In genomic region chr11:107354499-107355143, GRCm38 (mm10) we compare ENCODE assay signal across 12 mouse cellular contexts.
DNase-seq lines count a peak whose midpoint lies in the region; ATAC-seq and TF ChIP-seq lines count a peak whose summit lies in the region.
"Had no signal": no experiment of that assay in that cellular context is flagged by ENCODE, and none has a peak within 500 bp of the region (broad histone marks: within the 10 kb centered on the region; RNA-seq: fewer than 3 reads in every experiment).

No protein-coding gene starts in this region.

- H3K36me3 ChIP-seq in hindbrain, embryonic 16.5 days (ENCODE audit: control insufficient read depth, insufficient read depth, low read length), result no peaks in the 10 kb centered on the region
- no peaks in the 10 kb centered on the region for H3K36me3 ChIP-seq in hindbrain, embryonic 11.5 days (ENCODE audit: control insufficient read depth, insufficient read depth, low read length)
- H3K36me3 ChIP-seq in liver, postnatal 0 days (replicated peaks; ENCODE audit: insufficient read depth, low read length), result no peaks in the 10 kb centered on the region
- H3K36me3 ChIP-seq: neural tube, embryonic 13.5 days had no signal

- WGBS in hindbrain, embryonic 16.5 days, result 89% methylated on average over 8 of the region's 8 CpGs
- 91% methylated on average over 8 of the region's 8 CpGs for WGBS in hindbrain, embryonic 11.5 days
- 78% methylated on average over 8 of the region's 8 CpGs for WGBS in liver, postnatal 0 days (ENCODE audit: insufficient replicate concordance)
- WGBS in cerebellum, adult 2 months, result 87% methylated on average over 8 of the region's 8 CpGs

- no peaks in the 10 kb centered on the region for H3K9me3 ChIP-seq in hindbrain, embryonic 16.5 days (ENCODE audit: control insufficient read depth, low read length)
- H3K9me3 ChIP-seq in hindbrain, embryonic 11.5 days (ENCODE audit: control insufficient read depth, low read length), result no peaks in the 10 kb centered on the region
- H3K9me3 ChIP-seq in liver, postnatal 0 days (ENCODE audit: low read length), result no peaks in the 10 kb centered on the region
- H3K9me3 ChIP-seq: G1E; midbrain, embryonic 12.5 days; neural tube, embryonic 13.5 days had no signal

- TF ChIP-seq EP300 in liver, postnatal 0 days (IDR thresholded peaks at IDR 0.05; ENCODE audit: low read depth), result 0 out of 2 replicates have a peak, but pooled peaks have one; percentile 16

- no peak for TF ChIP-seq POLR2A in cerebellum, adult 2 months (IDR thresholded peaks at IDR 0.05; ENCODE audit: borderline replicate concordance, insufficient read depth, low read length)

- H3K4me1 ChIP-seq in hindbrain, embryonic 16.5 days (ENCODE audit: control insufficient read depth, insufficient read depth, low read depth, low read length), result peaks cover 13% of the 10 kb centered on the region
- no peaks in the 10 kb centered on the region; the same call in 1 of the 2 replicates for H3K4me1 ChIP-seq in hindbrain, embryonic 11.5 days (replicated peaks; ENCODE audit: control insufficient read depth, insufficient read depth, low read length)
- no peaks in the 10 kb centered on the region for H3K4me1 ChIP-seq in liver, postnatal 0 days (ENCODE audit: insufficient read depth)
- H3K4me1 ChIP-seq in cerebellum, adult 2 months (ENCODE audit: control insufficient read depth, insufficient read depth, low read length), result peaks cover 33% of the 10 kb centered on the region

- no peak overlapping the region for H3K4me2 ChIP-seq in hindbrain, embryonic 16.5 days (ENCODE audit: low read length)
- H3K4me2 ChIP-seq in hindbrain, embryonic 11.5 days (replicated peaks; ENCODE audit: low read depth, low read length), result no peak overlapping the region
- H3K4me2 ChIP-seq in liver, postnatal 0 days (ENCODE audit: low read depth, low read length), result no peak overlapping the region
- H3K4me2 ChIP-seq: midbrain, embryonic 12.5 days; neural tube, embryonic 13.5 days had no signal

- H3K9ac ChIP-seq in hindbrain, embryonic 16.5 days (ENCODE audit: low read depth, low read length), result no peak overlapping the region
- H3K9ac ChIP-seq in hindbrain, embryonic 11.5 days (ENCODE audit: low read depth, low read length), result no peak overlapping the region
- H3K9ac ChIP-seq in liver, postnatal 0 days (replicated peaks), result no peak overlapping the region
- H3K9ac ChIP-seq: midbrain, embryonic 12.5 days; neural tube, embryonic 13.5 days had no signal

- H3K27me3 ChIP-seq in hindbrain, embryonic 16.5 days (replicated peaks; ENCODE audit: control insufficient read depth, insufficient read depth, low read length), result no peaks in the 10 kb centered on the region
- no peaks in the 10 kb centered on the region for H3K27me3 ChIP-seq in hindbrain, embryonic 11.5 days (ENCODE audit: control insufficient read depth, insufficient read depth, low read length)
- no peaks in the 10 kb centered on the region for H3K27me3 ChIP-seq in liver, postnatal 0 days (ENCODE audit: insufficient read depth, low read length)
- H3K27me3 ChIP-seq in cerebellum, adult 2 months (ENCODE audit: control insufficient read depth, insufficient read depth, low read length), result no peaks in the 10 kb centered on the region
- H3K27me3 ChIP-seq: midbrain, embryonic 12.5 days; neural tube, embryonic 13.5 days had no signal

- DNase-seq in hindbrain, embryonic 11.5 days (ENCODE audit: low spot score), result no peak
- DNase-seq in lung, postnatal 10 days, result peak; percentile 19
- DNase-seq in lung, postnatal 25 days (ENCODE audit: low spot score), result no peak
- peak; percentile 34 to 62 for DNase-seq in heart, adult 9 months (ENCODE audit: low spot score in 2 of 2)
- DNase-seq in liver, postnatal 0 days, result no peak
- no peak for DNase-seq in cerebellum, adult 2 months
- DNase-seq: cerebellum, postnatal 10 days; thymus, postnatal 4 days had no signal

- ATAC-seq in hindbrain, embryonic 16.5 days, result no peak
- no peak for ATAC-seq in hindbrain, embryonic 11.5 days (ENCODE audit: low FRiP score)
- 0 out of 2 replicates have a peak, but pooled peaks have one; percentile 15 for ATAC-seq in liver, postnatal 0 days

- H3K4me3 ChIP-seq in hindbrain, embryonic 16.5 days (ENCODE audit: low read length), result no peak overlapping the region
- H3K4me3 ChIP-seq in hindbrain, embryonic 11.5 days (ENCODE audit: low read depth, low read length), result no peak overlapping the region
- H3K4me3 ChIP-seq in liver, postnatal 0 days (ENCODE audit: low read depth, low read length), result no peak overlapping the region
- no peak overlapping the region for H3K4me3 ChIP-seq in cerebellum, adult 2 months (replicated peaks; ENCODE audit: insufficient read depth, low read depth, low read length)
- H3K4me3 ChIP-seq: midbrain, embryonic 12.5 days; neural tube, embryonic 13.5 days had no signal

- 0 out of 2 replicates have a peak overlapping the region, but pooled peaks have one; percentile 11 for H3K27ac ChIP-seq in hindbrain, embryonic 16.5 days (ENCODE audit: low read depth, low read length)
- H3K27ac ChIP-seq in hindbrain, embryonic 11.5 days (ENCODE audit: low read depth, low read length), result no peak overlapping the region
- no peak overlapping the region; the same call in 1 of the 2 replicates for H3K27ac ChIP-seq in liver, postnatal 0 days (ENCODE audit: low read depth)
- no peak overlapping the region for H3K27ac ChIP-seq in cerebellum, adult 2 months (ENCODE audit: insufficient read depth, low read length)
- H3K27ac ChIP-seq: midbrain, embryonic 12.5 days; neural tube, embryonic 13.5 days had no signal

- TF ChIP-seq CTCF in liver, postnatal 0 days (IDR thresholded peaks at IDR 0.05; ENCODE audit: low read depth), result no peak
- no peak for TF ChIP-seq CTCF in cerebellum, adult 2 months (IDR thresholded peaks at IDR 0.05; ENCODE audit: borderline replicate concordance, insufficient read depth, low read depth, low read length)

Comparison
In these comparisons a context has a peak if more than half of its experiments do, and no peak if none do; other contexts are left out.
1. DNase-seq: peak in lung, postnatal 10 days (single experiment) and heart, adult 9 months (2 of 2); none in hindbrain, embryonic 11.5 days (single experiment), lung, postnatal 25 days (single experiment), liver, postnatal 0 days (single experiment) and cerebellum, adult 2 months (0 of 2).